Mouse (Mus musculus) C2C12 (cell line): ENCODE data around the gene Thbd. TPM values are rescaled to one million over a fixed set of nuclear protein-coding genes. Genes with fewer than 3 reads are reported as not detected.
A peak's percentile ranks its signal among the peaks of the same experiment; 100 is the strongest.

Experiments used
- H3K27me3 ChIP-seq: one replicate; pipeline ENCODE4 v1.6.1; 2011; ENCODE audit not compliant: control insufficient read depth, insufficient read depth, insufficient read length
- H3K36me3 ChIP-seq: one replicate; pipeline ENCODE4 v1.6.1; 2011; ENCODE audit not compliant: control insufficient read depth, insufficient read depth
- H3K4me3 ChIP-seq: one replicate; pipeline ENCODE4 v1.5.1; 2011; ENCODE audit warnings: mild to moderate bottlenecking, control low read depth; ENCODE audit not compliant: poor library complexity, insufficient read depth, severe bottlenecking
- H3K79me2 ChIP-seq: one replicate; pipeline ENCODE4 v1.6.1; 2011; ENCODE audit not compliant: control insufficient read depth, insufficient read depth
- H3K79me3 ChIP-seq: one replicate; pipeline ENCODE4 v1.6.1; 2011; ENCODE audit warnings: low read depth, control low read depth
- H3ac ChIP-seq: one replicate; pipeline ENCODE3; 2011; ENCODE audit warnings: low read depth; ENCODE audit not compliant: control insufficient read depth, insufficient read length
- CEBPB ChIP-seq: IDR thresholded peaks from one replicate; pipeline ENCODE4 v1.6.1; 2011; ENCODE audit warnings: low read depth, mild to moderate bottlenecking, control low read depth, moderate library complexity
- CTCF ChIP-seq: IDR thresholded peaks from one replicate; pipeline ENCODE4 v1.5.1; 2011; ENCODE audit not compliant: control insufficient read depth, insufficient read depth, insufficient read length
- FOSL1 ChIP-seq: IDR thresholded peaks from one replicate; pipeline ENCODE4 v1.8.0; 2011; ENCODE audit warnings: mild to moderate bottlenecking, low read length; ENCODE audit not compliant: poor library complexity, insufficient read depth, severe bottlenecking
- MAX ChIP-seq: IDR thresholded peaks from one replicate; pipeline ENCODE4 v1.6.1; 2011; ENCODE audit warnings: mild to moderate bottlenecking, control low read depth
- MYOD1 ChIP-seq: IDR thresholded peaks from one replicate; pipeline ENCODE4 v1.6.1; 2011; ENCODE audit warnings: low read depth; ENCODE audit not compliant: control insufficient read depth, insufficient read length
- MYOG ChIP-seq: IDR thresholded peaks from one replicate; pipeline ENCODE4 v1.6.1; 2011; ENCODE audit not compliant: control insufficient read depth, insufficient read length; ENCODE audit errors: extremely low read depth
- USF1 ChIP-seq: IDR thresholded peaks from one replicate; pipeline ENCODE4 v1.6.1; 2011; ENCODE audit warnings: low read depth, mild to moderate bottlenecking, control low read depth, moderate library complexity
- polyA plus RNA-seq: library from polyadenylated mRNA; unstranded; fragments of >200 nt; fragmentation: generic; extraction: Trizol; gene quantifications from one replicate; pipeline ENCODE4 v1.2.1, GENCODE M21; 2012; ENCODE audit warnings: missing spikeins

The Thbd gene
- polyA plus RNA-seq, 1 experiment = 4.2 TPM

- Histone ChIP-seq H3K36me3 (no peaks in the 10 kb centered on the region), H3K79me3 (no peaks in the 10 kb centered on the region)
Measured at GRCm38 (mm10) chr2:148387652-148388581, 20.1 kb downstream of the Thbd start.

DNA sequence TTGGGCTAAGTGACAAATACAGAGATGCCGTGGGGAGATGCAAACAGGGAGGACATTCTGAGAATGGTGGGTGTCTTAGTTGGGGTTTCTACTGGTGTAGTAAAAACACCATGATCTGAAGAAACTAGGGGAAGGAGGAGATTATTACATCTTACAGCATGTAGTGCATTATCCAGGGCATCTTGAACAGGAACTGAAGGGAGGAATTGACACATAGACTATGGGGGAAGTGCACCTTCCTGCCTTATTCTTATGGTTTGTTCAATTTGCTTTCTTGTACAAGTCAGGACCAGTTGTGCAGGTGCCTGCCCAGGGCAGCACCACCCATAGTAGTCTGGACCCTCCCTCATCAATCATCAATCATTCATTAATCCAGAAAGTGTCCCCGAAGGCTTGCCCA, 21.1 kb downstream of the Thbd start:
- TF ChIP-seq USF1 = no peak
- no peak for TF ChIP-seq FOSL1
- TF ChIP-seq CEBPB = no peak
- TF ChIP-seq MYOD1 = no peak
- TF ChIP-seq CTCF = no peak
- H3K79me3 ChIP-seq = no peaks in the 10 kb centered on the region
- no peak overlapping the region for H3K4me3 ChIP-seq
- no peak overlapping the region for H3ac ChIP-seq
- H3K36me3 ChIP-seq = no peaks in the 10 kb centered on the region
- no peaks in the 10 kb centered on the region for H3K27me3 ChIP-seq
- no peaks in the 10 kb centered on the region for H3K79me2 ChIP-seq

More at GRCm38 (mm10) chr2:148387652-148388581, 20.1 kb downstream of the Thbd start:
- H3ac ChIP-seq = no peak overlapping the region
- TF ChIP-seq CTCF (no peak), CEBPB (no peak)
- H3K4me3 ChIP-seq = no peak overlapping the region
- H3K79me2 ChIP-seq = no peaks in the 10 kb centered on the region
- no peaks in the 10 kb centered on the region for H3K27me3 ChIP-seq

- Histone ChIP-seq H3K4me3 (no peak overlapping the region), H3K79me2 (no peaks in the 10 kb centered on the region), H3K36me3 (no peaks in the 10 kb centered on the region), H3K79me3 (no peaks in the 10 kb centered on the region), H3ac (no peak overlapping the region), H3K27me3 (no peaks in the 10 kb centered on the region)
- no peak for TF ChIP-seq USF1
- no peak for TF ChIP-seq MYOD1
- TF ChIP-seq CEBPB = no peak
- TF ChIP-seq MAX = no peak
- no peak for TF ChIP-seq MYOG
- TF ChIP-seq CTCF = no peak
- no peak for TF ChIP-seq FOSL1
Measured at GRCm38 (mm10) chr2:148386476-148386875, 21.5 kb downstream of the Thbd start.

- H3ac ChIP-seq = no peak overlapping the region
- no peaks in the 10 kb centered on the region for H3K27me3 ChIP-seq
- no peaks in the 10 kb centered on the region for H3K36me3 ChIP-seq
- no peak overlapping the region for H3K4me3 ChIP-seq
- TF ChIP-seq MAX (no peak), MYOG (no peak), USF1 (no peak), CEBPB (no peak), MYOD1 (no peak), CTCF (no peak), FOSL1 (no peak)
- no peaks in the 10 kb centered on the region for H3K79me3 ChIP-seq
- H3K79me2 ChIP-seq = no peaks in the 10 kb centered on the region
Measured at GRCm38 (mm10) chr2:148381076-148381475, 26.9 kb downstream of the Thbd start.

GRCm38 (mm10) chr2:148379899-148380413, 28.0 kb downstream of the Thbd start:
- TF ChIP-seq MYOG = no peak
- TF ChIP-seq CTCF = no peak
- no peak for TF ChIP-seq MAX
- no peak for TF ChIP-seq FOSL1
- TF ChIP-seq USF1 = no peak
- TF ChIP-seq CEBPB = no peak
- TF ChIP-seq MYOD1 = no peak
- H3K27me3 ChIP-seq = no peaks in the 10 kb centered on the region
- no peak overlapping the region for H3K4me3 ChIP-seq
- H3ac ChIP-seq = no peak overlapping the region
- H3K36me3 ChIP-seq = no peaks in the 10 kb centered on the region
- no peaks in the 10 kb centered on the region for H3K79me3 ChIP-seq
- H3K79me2 ChIP-seq = no peaks in the 10 kb centered on the region

DNA sequence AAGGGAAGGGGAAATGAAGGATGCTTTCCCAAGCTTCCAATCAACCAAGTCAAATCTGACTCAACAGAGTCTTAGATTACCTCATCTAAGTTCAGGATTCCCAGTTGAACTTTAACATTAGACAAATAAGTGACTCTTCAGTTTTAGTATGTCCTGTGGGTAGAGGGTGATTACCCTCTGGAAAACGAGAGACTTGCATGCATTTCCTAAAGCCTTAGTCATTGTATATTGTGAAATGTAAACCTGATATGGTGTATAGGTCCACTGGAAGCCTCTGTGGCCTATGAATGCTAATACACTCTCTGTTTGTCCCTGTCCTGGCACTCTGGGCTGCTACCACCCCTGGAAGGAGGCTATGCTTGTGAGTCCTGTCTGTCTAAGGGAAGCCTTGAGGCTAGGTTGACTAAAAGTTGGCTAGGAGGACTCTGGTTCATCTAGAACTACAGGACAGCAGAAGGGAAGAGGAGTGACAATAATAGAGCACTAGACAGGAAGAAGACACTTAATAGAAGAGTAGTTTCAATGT, 29.1 kb downstream of the Thbd start:
- Histone ChIP-seq H3ac (no peak overlapping the region), H3K79me2 (no peaks in the 10 kb centered on the region), H3K4me3 (no peak overlapping the region), H3K36me3 (no peaks in the 10 kb centered on the region), H3K27me3 (no peaks in the 10 kb centered on the region), H3K79me3 (no peaks in the 10 kb centered on the region)
- peak; percentile 56 for TF ChIP-seq CEBPB
- TF ChIP-seq FOSL1 = no peak
